Mouse (Mus musculus) liver, embryonic 14 days (tissue): ENCODE results near the gene AC131692.1. TPM values are rescaled to one million over a fixed set of nuclear protein-coding genes. Genes with fewer than 3 reads are reported as not detected.

ENCODE experiments used
- polyA plus RNA-seq: library from polyadenylated mRNA; depleted of rRNA; stranded (reverse); fragments of >200 nt; gene quantifications from 2 replicates; pipeline ENCODE4 v1.2.3, GENCODE M21; 2012; rRNA removed

The AC131692.1 gene
- polyA plus RNA-seq: 0.50 and 0.53 TPM in 2 replicates

GRCm38 (mm10) chr19:6094119-6094518 lies at the start of gene AC131692.1:
TSS of gene AC131692.1 (plus strand) at chr19:6094419.

GRCm38 (mm10) chr19:6046294-6047153 lies 47.7 kb upstream of the AC131692.1 start, which contains the start of gene Syvn1:
TSS of gene Syvn1 (plus strand) at chr19:6046576.

GRCm38 (mm10) chr19:6057313-6058096 lies 36.7 kb upstream of the AC131692.1 start, which contains the start of the genes Mrpl49 and Fau:
TSS of gene Mrpl49 (minus strand) at chr19:6057785.
TSS of gene Fau (plus strand) at chr19:6057844.

GRCm38 (mm10) chr19:6061021-6061533 lies 33.1 kb upstream of the AC131692.1 start, which contains the start of gene Znhit2:
TSS of gene Znhit2 (plus strand) at chr19:6061192.

GRCm38 (mm10) chr19:6067724-6068415 lies 26.3 kb upstream of the AC131692.1 start, which contains the start of gene Tm7sf2:
TSS of gene Tm7sf2 (minus strand) at chr19:6068373.

GRCm38 (mm10) chr19:6076564-6077393 lies 17.4 kb upstream of the AC131692.1 start, which contains the start of gene Vps51:
TSS of gene Vps51 (minus strand) at chr19:6077231.

GRCm38 (mm10) chr19:6079983-6080480 lies 14.2 kb upstream of the AC131692.1 start, which contains the start of gene Tmem262:
TSS of gene Tmem262 (plus strand) at chr19:6080033.

GRCm38 (mm10) chr19:6082156-6082555 lies 12.1 kb upstream of the AC131692.1 start, which contains the start of gene Gm28374:
TSS of gene Gm28374 (minus strand) at chr19:6082256.

GRCm38 (mm10) chr19:6084478-6085248 lies 9.6 kb upstream of the AC131692.1 start, which contains the start of the genes Zfpl1 and Cdca5:
TSS of gene Zfpl1 (minus strand) at chr19:6084956.
TSS of gene Cdca5 (plus strand) at chr19:6084983.

GRCm38 (mm10) chr19:6105586-6105985 lies 11.4 kb downstream of the AC131692.1 start, which contains the start of gene Naaladl1:
TSS of gene Naaladl1 (plus strand) at chr19:6105782.

GRCm38 (mm10) chr19:6117986-6118676 lies 23.9 kb downstream of the AC131692.1 start, which contains the start of gene Sac3d1:
TSS of gene Sac3d1 (minus strand) at chr19:6118650.

GRCm38 (mm10) chr19:6127760-6128341 lies 33.6 kb downstream of the AC131692.1 start, which contains the start of gene Snx15:
TSS of gene Snx15 (minus strand) at chr19:6128304.

GRCm38 (mm10) chr19:6140678-6141393 lies 46.6 kb downstream of the AC131692.1 start, which contains the start of gene Batf2:
TSS of gene Batf2 (plus strand) at chr19:6140983.

GRCm38 (mm10) chr19:6141394-6141749 lies 47.2 kb downstream of the AC131692.1 start, which contains the start of gene Arl2:
TSS of gene Arl2 (minus strand) at chr19:6141548.

